Mouse (Mus musculus) heart, postnatal 25 days (tissue): Measurements from ENCODE around the gene Tmem82. TPM values are rescaled to one million over a fixed set of nuclear protein-coding genes. Genes with fewer than 3 reads are reported as not detected.

Experiments used
- DNase-seq: peaks from one replicate; pipeline ENCODE4 v3.0.0; 2022; ENCODE audit warnings: low spot score
- intact Hi-C: fragments of 180-260 bp; cut with DNase I; formaldehyde crosslinking; loops from one replicate; pipeline ENCODE4 v1.15.1; 2025
- total RNA-seq, 2 experiments: library from RNA; stranded (reverse); gene quantifications; 2 replicates each; pipeline ENCODE4 v1.2.3; 2021

Gene Tmem82
- total RNA-seq, 2 experiments from 2014 or later = 21.2 to 28.9 TPM

DNA sequence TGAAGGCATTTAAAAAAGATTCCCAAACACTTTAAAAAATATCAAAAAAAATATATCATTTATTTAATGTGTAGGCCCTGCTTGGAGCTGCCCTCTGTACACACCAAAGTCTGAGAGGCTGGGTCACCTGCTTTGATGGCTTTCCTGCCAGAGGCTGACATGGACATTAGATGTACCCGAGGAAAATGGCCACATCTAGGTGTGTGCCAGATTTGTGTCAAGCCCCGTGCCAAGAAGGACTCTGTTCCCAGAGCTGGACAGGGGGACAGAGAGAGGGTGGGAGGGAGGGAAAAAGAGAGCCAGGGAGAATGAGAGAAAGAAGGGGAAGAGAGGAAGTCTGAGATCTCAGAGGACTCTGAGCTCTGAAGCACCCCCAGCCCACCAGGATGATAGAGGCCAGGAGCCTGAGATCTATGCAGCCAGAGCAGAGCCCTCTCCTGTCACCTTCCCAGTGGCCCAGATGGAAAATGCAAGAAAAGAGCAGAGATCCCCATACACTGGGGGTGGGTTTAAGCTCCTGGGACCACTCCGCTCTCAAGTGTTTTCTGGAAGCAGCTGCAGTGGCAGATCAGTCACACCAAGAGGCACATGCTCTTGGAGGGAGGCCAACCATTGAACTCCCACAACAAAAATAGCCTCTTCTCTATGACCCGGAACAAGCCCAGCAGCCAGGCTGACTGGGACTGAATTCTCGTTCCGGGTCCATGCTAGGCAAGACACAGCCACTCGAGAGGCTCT lies 24.9 kb upstream of the Tmem82 start:
- intact Hi-C loops = no loop called here
- DNase-seq = peak; percentile 64

DNA sequence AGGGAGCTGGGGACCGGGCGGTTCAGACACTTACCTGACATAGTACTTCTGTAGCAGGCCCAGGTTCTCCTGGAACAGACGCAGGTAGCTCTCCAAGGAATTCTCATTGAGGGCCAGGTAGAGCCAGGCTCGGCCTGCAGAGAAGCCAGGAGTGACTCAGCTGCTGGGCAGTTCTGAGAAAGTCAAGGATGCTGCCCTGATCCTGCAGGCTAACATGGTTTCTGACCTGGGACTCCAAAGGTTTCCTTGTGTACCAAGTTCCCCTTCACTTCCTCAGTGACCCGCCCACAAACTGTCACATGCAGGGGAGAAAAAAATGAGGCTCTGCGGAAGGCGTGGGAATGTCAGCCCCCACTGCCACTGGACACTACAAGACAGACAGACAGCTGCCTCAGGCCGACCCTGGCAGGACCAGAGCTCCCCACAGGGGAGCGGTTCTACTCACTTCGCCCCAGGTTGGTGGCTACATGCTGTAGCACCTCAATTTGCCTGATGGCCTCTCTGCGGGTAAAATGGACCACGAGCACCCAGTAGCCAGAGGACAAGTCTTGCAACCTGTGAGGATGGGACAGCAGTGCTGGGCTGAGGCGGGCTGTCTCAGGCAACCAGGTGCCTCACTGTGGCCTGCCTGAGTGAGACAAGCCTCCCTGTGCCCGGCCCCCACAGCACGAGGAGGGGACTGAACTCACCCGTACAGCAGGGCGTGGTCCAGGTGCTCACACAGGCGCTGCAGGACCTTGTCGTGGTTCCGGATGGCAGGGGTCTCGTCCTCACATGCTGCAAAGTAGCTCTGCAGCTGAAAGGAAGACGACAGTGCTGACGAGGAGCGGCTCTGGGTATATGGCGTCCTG lies 23.8 kb upstream of the Tmem82 start:
- DNase-seq = no peak
- intact Hi-C loops = no loop called here

GRCm38 (mm10) chr4:141641353-141641771 lies 22.9 kb upstream of the Tmem82 start:
- peak; percentile 56 for DNase-seq
- intact Hi-C loops = no loop called here

GRCm38 (mm10) chr4:141639474-141639873 lies 21.0 kb upstream of the Tmem82 start:
- intact Hi-C loops = no loop called here
- no peak for DNase-seq

DNA sequence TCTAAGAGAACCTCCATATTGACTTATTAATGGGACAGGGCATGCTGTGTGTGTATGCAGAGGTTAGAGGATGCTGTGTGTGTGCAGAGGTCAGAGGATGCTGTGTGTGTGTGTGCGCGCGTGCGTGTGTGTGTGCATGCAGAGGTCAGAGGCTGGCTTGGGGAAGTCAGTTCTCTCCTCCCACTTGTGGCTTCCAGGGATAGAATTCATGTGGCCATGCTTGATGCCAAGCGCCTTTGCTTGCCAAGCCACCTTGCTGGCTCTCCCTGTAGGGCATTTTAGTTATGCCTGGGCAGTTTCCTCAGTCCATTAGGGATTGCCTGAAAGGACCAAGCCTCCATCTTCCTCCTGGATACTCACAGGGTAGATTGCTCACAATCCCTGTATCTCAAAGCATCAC lies 18.3 kb upstream of the Tmem82 start:
- no peak for DNase-seq
- intact Hi-C loops = no loop called here

DNA sequence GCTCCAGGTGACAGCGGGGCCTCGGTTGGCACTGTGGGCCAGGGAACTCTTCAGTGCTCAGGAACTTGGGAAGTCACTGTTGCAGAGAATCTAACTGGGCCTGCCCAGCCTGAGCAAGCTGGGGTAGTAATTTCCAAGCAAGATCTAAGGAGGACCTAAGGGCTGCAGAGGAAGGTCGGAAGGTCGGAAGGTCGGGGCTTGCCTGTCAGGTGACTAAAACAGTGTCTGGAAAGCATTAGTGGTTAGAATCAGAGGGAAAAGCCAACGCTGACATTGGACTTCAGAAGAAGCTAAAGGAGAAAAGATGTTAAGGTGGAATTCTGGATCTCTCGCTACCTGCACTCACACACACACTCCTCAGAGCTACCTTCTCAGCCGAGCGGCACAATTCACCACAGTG lies 17.6 kb upstream of the Tmem82 start:
- intact Hi-C loops = no loop called here
- DNase-seq = no peak

DNA sequence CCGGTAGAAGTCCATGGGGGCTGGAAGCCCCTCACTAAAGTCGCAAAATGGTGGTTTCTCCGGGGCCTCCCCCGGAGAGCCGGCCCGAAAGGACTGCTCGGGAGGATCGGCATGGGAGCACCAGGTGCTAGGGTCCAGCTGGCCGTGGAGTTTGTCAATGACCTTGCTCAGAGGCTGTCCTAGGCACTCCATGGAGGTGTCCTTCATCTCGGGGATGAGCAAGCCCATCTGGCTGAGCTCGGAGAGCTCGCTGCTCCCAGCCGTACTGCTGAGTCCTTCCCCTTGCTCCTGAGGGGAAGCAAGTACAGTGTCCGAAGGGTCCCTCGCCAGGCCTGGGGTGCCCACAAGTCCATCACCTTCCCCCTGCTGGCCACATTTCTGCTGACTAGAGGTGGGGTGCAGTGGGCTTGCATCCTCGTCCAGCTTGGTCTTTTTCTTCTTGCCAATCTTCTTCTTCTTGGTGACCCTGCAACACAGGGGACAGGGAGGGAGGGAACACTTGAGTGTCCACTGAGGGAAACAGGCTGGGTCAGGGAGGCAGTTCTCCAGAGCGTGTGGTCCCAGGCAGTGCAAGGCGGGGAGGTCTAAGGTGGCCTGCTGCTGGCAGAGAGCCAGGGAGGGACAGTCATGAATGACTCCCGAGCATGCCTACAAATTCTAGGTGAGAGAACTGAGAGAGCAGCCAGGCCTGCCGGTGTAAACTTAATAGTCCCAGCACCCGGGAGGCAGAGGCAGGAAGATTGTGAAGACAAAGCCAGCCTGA lies 13.9 kb upstream of the Tmem82 start:
- intact Hi-C loops = no loop called here
- no peak for DNase-seq

GRCm38 (mm10) chr4:141631250-141631649 lies 12.8 kb upstream of the Tmem82 start:
- no peak for DNase-seq
- intact Hi-C loops = no loop called here

- intact Hi-C loops = no loop called here
- DNase-seq = no peak
Measured at GRCm38 (mm10) chr4:141630021-141630420, 11.6 kb upstream of the Tmem82 start.

DNA sequence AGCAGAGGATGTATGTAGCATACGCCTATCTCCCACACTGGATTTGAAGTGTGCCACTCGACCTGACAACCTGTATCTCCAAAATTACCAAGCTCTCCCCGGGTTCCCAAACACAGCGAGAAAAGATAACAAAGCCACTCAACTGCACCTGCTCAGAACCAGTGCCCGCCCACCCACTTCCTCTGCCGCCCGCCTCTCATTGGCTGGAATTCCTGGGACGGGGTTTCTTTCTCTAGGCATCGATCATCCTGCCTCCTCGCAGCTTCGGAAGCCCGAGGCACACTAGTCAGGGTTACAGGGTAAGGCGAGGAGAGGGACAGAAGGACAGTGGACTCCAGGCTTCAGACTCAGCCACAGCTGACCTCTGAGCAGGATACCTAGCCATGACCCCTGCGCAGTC lies 10.2 kb upstream of the Tmem82 start:
- no peak for DNase-seq
- intact Hi-C loops = no loop called here

DNA sequence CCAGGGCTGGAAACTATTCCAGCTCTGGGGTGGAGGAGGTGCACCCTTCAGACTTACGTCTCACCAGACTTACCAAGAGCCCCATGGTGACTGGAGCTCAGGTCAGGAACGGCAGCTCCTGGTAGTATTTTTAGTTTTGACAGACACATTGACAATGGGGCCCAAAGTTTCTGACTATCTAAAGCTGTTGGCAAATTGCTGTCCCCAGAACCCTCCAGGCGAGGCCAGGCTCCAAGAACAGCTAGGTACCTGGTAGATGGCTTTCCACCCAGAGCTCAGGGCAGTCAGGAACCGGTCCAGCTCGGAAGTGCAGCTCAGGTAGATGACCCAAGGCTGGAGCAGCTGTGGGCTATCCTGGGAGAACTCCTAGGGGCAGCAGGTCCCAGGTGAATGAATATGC lies 9.1 kb upstream of the Tmem82 start:
- no peak for DNase-seq
- intact Hi-C loops = no loop called here

GRCm38 (mm10) chr4:141625774-141626550 lies 7.5 kb upstream of the Tmem82 start:
- no peak for DNase-seq
- intact Hi-C loops = no loop called here

DNA sequence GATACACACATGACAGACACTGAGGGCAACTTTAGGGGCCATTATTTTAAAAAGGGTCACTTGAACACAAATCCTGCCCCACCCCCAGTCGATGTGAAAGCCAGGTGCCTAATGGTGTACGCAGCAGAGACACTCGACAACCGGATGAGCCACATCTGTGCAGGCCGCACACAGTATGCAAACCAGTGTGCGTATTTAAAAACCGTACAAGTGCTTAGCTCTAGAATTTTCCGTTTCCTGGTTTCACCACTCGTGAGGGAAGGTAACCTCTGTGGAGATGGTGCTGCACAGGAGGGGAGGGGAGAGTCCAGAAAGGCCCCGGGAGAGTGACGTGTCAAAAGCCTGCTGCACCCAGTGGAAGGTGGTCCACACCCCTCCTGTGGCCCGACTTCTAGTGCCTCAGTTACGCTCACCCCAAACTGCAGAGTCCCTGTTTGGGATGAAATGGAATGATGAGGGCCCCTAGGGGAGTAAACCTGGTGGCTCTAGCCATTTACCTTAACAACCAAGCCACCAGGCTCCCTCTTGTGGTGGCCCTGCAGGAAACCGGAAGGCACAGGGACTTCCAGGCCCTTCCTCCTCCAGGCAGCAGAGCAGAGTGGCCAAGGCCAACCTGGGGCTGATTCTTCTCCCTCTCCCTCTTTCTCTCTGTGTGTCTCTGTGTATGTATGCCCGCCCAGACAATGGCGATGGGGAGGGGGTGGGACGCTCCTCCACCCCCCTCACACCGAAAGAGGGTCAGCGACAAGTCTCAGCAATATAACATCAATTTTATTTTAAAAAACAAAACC lies 6.7 kb upstream of the Tmem82 start:
- DNase-seq = no peak
- intact Hi-C loops = no loop called here

DNA sequence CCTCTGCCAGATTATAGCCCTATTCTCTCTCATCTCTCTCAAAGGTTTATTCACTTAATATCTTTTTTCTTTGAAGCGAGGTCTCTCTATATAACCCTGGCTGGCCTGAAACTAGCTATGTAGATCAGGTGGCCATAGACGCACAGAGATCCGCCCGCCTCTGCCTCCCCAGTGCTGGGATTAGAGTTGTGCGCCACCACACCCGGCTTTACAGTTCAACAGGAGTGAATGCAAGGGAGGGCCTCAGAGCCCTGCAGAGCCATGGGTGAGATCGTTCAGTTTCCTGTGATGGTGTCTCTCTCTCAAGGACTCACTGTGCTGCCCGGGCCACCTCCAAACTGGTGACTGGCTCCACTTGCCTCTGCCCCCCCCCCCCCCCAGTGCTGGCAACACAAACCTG lies 5.7 kb upstream of the Tmem82 start:
- DNase-seq = no peak
- intact Hi-C loops = no loop called here

DNA sequence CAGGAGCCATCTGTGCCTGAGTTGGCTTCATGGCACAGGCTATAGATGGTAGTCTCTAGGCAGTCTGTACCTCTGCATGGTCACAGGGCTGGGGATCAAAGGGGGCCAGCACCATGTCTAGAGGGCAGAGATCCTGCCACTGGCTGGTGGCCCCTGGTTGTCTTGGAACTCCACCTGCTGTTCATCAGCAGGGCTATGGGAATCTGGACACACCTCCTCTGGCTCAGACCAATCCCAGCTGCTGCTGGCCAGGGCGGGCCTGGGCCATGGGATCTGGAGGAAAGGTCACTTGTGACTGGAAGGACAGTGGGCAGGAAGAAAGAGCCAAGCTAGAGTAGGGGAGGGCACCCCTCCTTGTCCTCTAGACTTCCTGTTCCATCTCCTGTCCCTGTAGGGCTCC lies 5.2 kb upstream of the Tmem82 start, which contains the start of gene Slc25a34:
Gene Slc25a34 (minus strand): TSS at position 156 of the 400 bp plus-strand sequence.
- DNase-seq = peak; percentile 70
- intact Hi-C loops = no loop called here

DNA sequence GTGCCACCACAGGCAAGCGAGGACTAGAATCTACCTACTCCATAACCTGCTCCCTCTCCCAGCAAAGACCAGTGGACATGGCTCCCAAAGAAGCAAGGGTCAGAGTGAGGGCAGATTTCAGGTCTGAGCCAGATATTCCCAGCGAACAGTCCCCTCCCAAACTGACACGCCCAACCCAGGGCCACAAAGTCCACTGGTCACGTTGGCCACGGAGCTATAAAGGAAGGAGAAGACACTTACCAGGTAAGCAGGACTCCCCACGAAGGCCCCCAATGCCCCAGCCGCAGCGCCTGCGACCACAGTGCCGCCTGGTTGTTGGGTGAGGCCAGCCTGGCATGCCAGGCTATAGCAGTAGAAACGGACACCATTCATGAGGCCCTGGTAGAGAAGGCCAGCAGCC lies 4.6 kb upstream of the Tmem82 start:
- DNase-seq = no peak
- intact Hi-C loops = no loop called here

DNA sequence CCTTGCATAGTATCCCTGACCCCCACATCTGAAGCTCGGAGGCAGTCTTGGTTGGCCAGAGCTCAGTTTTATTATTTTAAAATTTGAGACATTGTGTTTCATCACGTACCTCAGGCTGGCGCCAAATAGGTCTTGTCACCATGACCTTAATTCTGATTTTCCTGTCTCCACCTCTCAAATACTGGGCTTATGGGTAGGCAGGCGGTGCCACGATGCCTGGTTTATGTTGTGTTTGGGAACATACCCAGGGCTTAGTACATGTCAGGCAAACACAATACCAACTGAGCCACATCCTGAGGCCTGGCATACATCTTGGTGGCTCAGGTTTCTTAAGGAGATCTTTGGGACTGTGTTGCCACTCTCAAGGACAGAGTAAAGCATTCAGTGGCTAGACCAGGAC lies 4.1 kb upstream of the Tmem82 start:
- DNase-seq = no peak
- intact Hi-C loops = no loop called here

GRCm38 (mm10) chr4:141622091-141622490 lies 3.7 kb upstream of the Tmem82 start:
- no peak for DNase-seq
- intact Hi-C loops = no loop called here

- DNase-seq = no peak
- intact Hi-C loops = no loop called here
Measured at GRCm38 (mm10) chr4:141621297-141621696, 2.9 kb upstream of the Tmem82 start.
